In genomic region chr7:45923762-45924428, GRCm38 (mm10) we compare ENCODE assay signal across 8 mouse cellular contexts. TPM values are rescaled to one million over a fixed set of nuclear protein-coding genes. Genes with fewer than 3 reads are reported as not detected.
DNase-seq lines count a peak whose midpoint lies in the region; ATAC-seq and TF ChIP-seq lines count a peak whose summit lies in the region.

TSS of gene Ccdc114 (plus strand) at chr7:45924072.

- peak within 1 kb of the TSS; percentile 89 for H3K4me2 ChIP-seq in hindbrain, embryonic 15.5 days
- peak within 1 kb of the TSS; percentile 63 for H3K4me2 ChIP-seq in limb, embryonic 14.5 days (replicated peaks; ENCODE audit: low read depth, low read length, severe bottlenecking)
- peak within 1 kb of the TSS; percentile 63 for H3K4me2 ChIP-seq in midbrain, embryonic 13.5 days (replicated peaks)

- peaks cover 21% of the 10 kb centered on the region for H3K4me1 ChIP-seq in hindbrain, embryonic 15.5 days (replicated peaks)
- peaks cover 38% of the 10 kb centered on the region for H3K4me1 ChIP-seq in limb, embryonic 14.5 days (ENCODE audit: control insufficient read depth, insufficient read depth, low read length)
- H3K4me1 ChIP-seq in midbrain, embryonic 13.5 days (replicated peaks) = peaks cover 9% of the 10 kb centered on the region

- H3K27me3 ChIP-seq in hindbrain, embryonic 15.5 days = no peaks in the 10 kb centered on the region; the same call in 1 of the 2 replicates
- H3K27me3 ChIP-seq in limb, embryonic 14.5 days (ENCODE audit: control insufficient read depth, insufficient read depth, low read length) = peaks cover 4% of the 10 kb centered on the region; the same call in 1 of the 2 replicates
- H3K27me3 ChIP-seq in midbrain, embryonic 13.5 days = peaks cover 22% of the 10 kb centered on the region

- no peaks in the 10 kb centered on the region for H3K9me3 ChIP-seq in hindbrain, embryonic 15.5 days
- no peaks in the 10 kb centered on the region for H3K9me3 ChIP-seq in limb, embryonic 14.5 days (ENCODE audit: control insufficient read depth, low read length)
- H3K9me3 ChIP-seq in midbrain, embryonic 13.5 days = 0 out of 2 replicates have a peak, but pooled peaks cover 6% of the 10 kb centered on the region

- no peaks in the 10 kb centered on the region for H3K36me3 ChIP-seq in hindbrain, embryonic 15.5 days
- H3K36me3 ChIP-seq in limb, embryonic 14.5 days (ENCODE audit: control insufficient read depth, insufficient read depth, low read length) = 0 out of 2 replicates have a peak, but pooled peaks cover 2% of the 10 kb centered on the region
- no peaks in the 10 kb centered on the region for H3K36me3 ChIP-seq in midbrain, embryonic 13.5 days

- ATAC-seq in hindbrain, embryonic 15.5 days (ENCODE audit: low FRiP score, low read depth) = peak; percentile 57
- ATAC-seq in limb, embryonic 14.5 days (ENCODE audit: low FRiP score, low read depth) = peak; percentile 42
- ATAC-seq in midbrain, embryonic 13.5 days = peak; percentile 51

- H3K4me3 ChIP-seq in hindbrain, embryonic 15.5 days = peak within 1 kb of the TSS; percentile 51
- peak within 1 kb of the TSS; percentile 41 for H3K4me3 ChIP-seq in limb, embryonic 14.5 days (replicated peaks; ENCODE audit: low read length)
- H3K4me3 ChIP-seq in midbrain, embryonic 13.5 days (replicated peaks) = peak within 1 kb of the TSS; percentile 46

- peak within 1 kb of the TSS; percentile 89 for H3K27ac ChIP-seq in hindbrain, embryonic 15.5 days (replicated peaks)
- peak within 1 kb of the TSS; percentile 90 for H3K27ac ChIP-seq in limb, embryonic 14.5 days (replicated peaks; ENCODE audit: low read depth, low read length)
- peak within 1 kb of the TSS; percentile 73 for H3K27ac ChIP-seq in midbrain, embryonic 13.5 days

- H3K9ac ChIP-seq in hindbrain, embryonic 15.5 days = peak within 1 kb of the TSS; percentile 53
- peak within 1 kb of the TSS; percentile 34 for H3K9ac ChIP-seq in limb, embryonic 14.5 days (ENCODE audit: low read depth, low read length, severe bottlenecking)
- H3K9ac ChIP-seq in midbrain, embryonic 13.5 days (replicated peaks) = peak within 1 kb of the TSS; percentile 50

- no peak for TF ChIP-seq POLR2A in limb, embryonic 14.5 days (IDR thresholded peaks at IDR 0.05; ENCODE audit: borderline replicate concordance, extremely low read depth, insufficient read depth, insufficient read length)

- peak; percentile 29 to 42 for DNase-seq in frontal cortex, postnatal 14 days (ENCODE audit: low spot score in 2 of 2)
- DNase-seq in frontal cortex, postnatal 10 days (ENCODE audit: low spot score in 2 of 2) = no peak
- peak; percentile 67 to 68 for DNase-seq in cerebellum, postnatal 10 days
- DNase-seq in gastrocnemius, adult 8-10 months (ENCODE audit: low spot score in 2 of 2) = peak; percentile 69 to 75
- peak; percentile 72 for DNase-seq in limb, embryonic 14.5 days (ENCODE audit: low spot score)
- peak; percentile 67 to 83 for DNase-seq in spleen, postnatal 4 days (ENCODE audit: low spot score in 2 of 2)

- 6% methylated on average over 24 of the region's 24 CpGs for WGBS in hindbrain, embryonic 15.5 days
- WGBS in limb, embryonic 14.5 days = 8% methylated on average over 24 of the region's 24 CpGs
- WGBS in midbrain, embryonic 13.5 days = 4% methylated on average over 24 of the region's 24 CpGs

RNA-seq across cellular contexts. Expression of gene Ccdc114, which starts in this region (rescaled TPM):
- total RNA-seq in gastrocnemius, adult 8-10 months (2022) = under 1 TPM in 3 of 4 experiments, not detected in 1; 0.19 to 0.85 (median 0.29) TPM
- 6.6 and 8.5 TPM in 2 replicates for polyA plus RNA-seq in hindbrain, embryonic 15.5 days (2015; fragmentation: Nextera tagmentation; extraction: Ambion mirVana)
- 7.1 and 7.9 TPM in 2 replicates for polyA plus RNA-seq in limb, embryonic 14.5 days (2012; rRNA removed)
- polyA plus RNA-seq in limb, embryonic 14.5 days (2014; fragmentation: Nextera tagmentation; extraction: Ambion mirVana) = 2.5 and 3.1 TPM in 2 replicates
- 3.3 and 4.1 TPM in 2 replicates for polyA plus RNA-seq in midbrain, embryonic 13.5 days (2015; fragmentation: Nextera tagmentation; extraction: Ambion mirVana)

Comparison
In these comparisons a context has a peak if more than half of its experiments do, and no peak if none do; other contexts are left out.
1. DNase-seq: peak in frontal cortex, postnatal 14 days (2 of 2), cerebellum, postnatal 10 days (2 of 2), limb, embryonic 14.5 days (single experiment) and spleen, postnatal 4 days (2 of 2); none in frontal cortex, postnatal 10 days (0 of 2).
2. Peak in DNase-seq in gastrocnemius, adult 8-10 months; RNA of the gene not detected or under 1 TPM.
3. Peak in every context shown above with its lines, with median percentiles within 50 percentile points of each other: ATAC-seq, H3K27ac ChIP-seq, H3K4me2 ChIP-seq, H3K4me3 ChIP-seq and H3K9ac ChIP-seq.